Comparison of ENCODE assay signal across 9 mouse cellular contexts in the genomic region with DNA sequence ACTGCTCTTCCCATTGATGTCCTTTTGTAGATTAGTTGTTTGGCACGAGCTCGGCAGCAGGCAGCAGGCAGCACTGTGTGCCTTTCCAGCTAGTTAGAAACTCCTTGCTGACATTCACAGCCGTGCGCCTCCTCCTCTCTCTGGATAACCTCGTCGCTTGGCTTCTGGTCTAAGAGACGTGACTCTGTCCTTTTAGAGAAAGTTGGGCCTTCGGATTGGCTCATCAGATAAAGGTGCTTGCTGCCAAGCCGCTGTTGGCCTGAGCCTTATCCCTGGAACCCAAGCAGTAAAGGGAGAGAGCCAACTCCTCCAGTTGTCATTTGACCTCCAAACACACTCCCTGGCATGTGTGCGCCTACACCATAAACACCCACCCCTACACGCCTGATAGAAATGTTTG.
A peak's percentile ranks its signal among the peaks of the same experiment; 100 is the strongest.
DNase-seq lines count a peak whose midpoint lies in the region; ATAC-seq lines count a peak whose summit lies in the region.
"Had no signal": no experiment of that assay in that cellular context is flagged by ENCODE, and none has a peak within 500 bp of the region (broad histone marks: within the 10 kb centered on the region; RNA-seq: fewer than 3 reads in every experiment).

No protein-coding gene starts in this region.

- no peak for ATAC-seq in liver, embryonic 12.5 days
- ATAC-seq in midbrain, embryonic 16.5 days, result no peak

- no peak overlapping the region for H3K4me3 ChIP-seq in liver, embryonic 12.5 days
- H3K4me3 ChIP-seq in midbrain, embryonic 16.5 days (ENCODE audit: low read depth, low read length), result no peak overlapping the region
- H3K4me3 ChIP-seq: limb, embryonic 15.5 days had no signal

- H3K9me3 ChIP-seq in liver, embryonic 12.5 days (replicated peaks), result 0 out of 2 replicates have a peak, but pooled peaks cover 9% of the 10 kb centered on the region
- H3K9me3 ChIP-seq in midbrain, embryonic 16.5 days (replicated peaks; ENCODE audit: control insufficient read depth, low read length, poor library complexity, severe bottlenecking), result no peaks in the 10 kb centered on the region
- H3K9me3 ChIP-seq: limb, embryonic 15.5 days had no signal

- H3K27me3 ChIP-seq in liver, embryonic 12.5 days (replicated peaks), result no peaks in the 10 kb centered on the region
- H3K27me3 ChIP-seq in midbrain, embryonic 16.5 days (ENCODE audit: control insufficient read depth, insufficient read depth, low read depth, low read length), result no peaks in the 10 kb centered on the region
- H3K27me3 ChIP-seq: limb, embryonic 15.5 days had no signal

- peak; percentile 26 for DNase-seq in kidney, postnatal 10 days
- no peak for DNase-seq in kidney, postnatal 25 days
- peak; percentile 80 for DNase-seq in gastrocnemius, adult 18-20 months (ENCODE audit: low spot score)
- DNase-seq in heart, adult 8-10 months (ENCODE audit: low spot score), result peak; percentile 63
- DNase-seq in ovary, postnatal 14 days (ENCODE audit: low spot score), result peak; percentile 33
- DNase-seq: thymus, adult 2 months had no signal

- H3K4me1 ChIP-seq in liver, embryonic 12.5 days, result no peaks in the 10 kb centered on the region
- no peaks in the 10 kb centered on the region for H3K4me1 ChIP-seq in midbrain, embryonic 16.5 days (ENCODE audit: control insufficient read depth, insufficient read depth, low read length)

- no peaks in the 10 kb centered on the region for H3K36me3 ChIP-seq in liver, embryonic 12.5 days
- no peaks in the 10 kb centered on the region for H3K36me3 ChIP-seq in midbrain, embryonic 16.5 days (ENCODE audit: control insufficient read depth, insufficient read depth, low read length)
- H3K36me3 ChIP-seq: limb, embryonic 15.5 days had no signal

- no peak overlapping the region for H3K27ac ChIP-seq in liver, embryonic 12.5 days
- no peak overlapping the region for H3K27ac ChIP-seq in midbrain, embryonic 16.5 days (ENCODE audit: low read length)
- H3K27ac ChIP-seq: limb, embryonic 15.5 days had no signal

- H3K9ac ChIP-seq in liver, embryonic 12.5 days, result no peak overlapping the region
- no peak overlapping the region for H3K9ac ChIP-seq in midbrain, embryonic 16.5 days (ENCODE audit: low read depth, low read length)
- H3K9ac ChIP-seq: limb, embryonic 15.5 days had no signal

- WGBS in liver, embryonic 12.5 days (ENCODE audit: insufficient replicate concordance), result 64% methylated on average over 11 of the region's 11 CpGs
- WGBS in midbrain, embryonic 16.5 days, result 81% methylated on average over 11 of the region's 11 CpGs

- H3K4me2 ChIP-seq in liver, embryonic 12.5 days, result no peak overlapping the region
- no peak overlapping the region for H3K4me2 ChIP-seq in midbrain, embryonic 16.5 days (ENCODE audit: low read length)
- H3K4me2 ChIP-seq: limb, embryonic 15.5 days had no signal

Comparison
In these comparisons a context has a peak if more than half of its experiments do, and no peak if none do; other contexts are left out.
1. DNase-seq: peak in kidney, postnatal 10 days (single experiment), gastrocnemius, adult 18-20 months (single experiment), heart, adult 8-10 months (single experiment) and ovary, postnatal 14 days (single experiment); none in kidney, postnatal 25 days (0 of 2).